Mouse (Mus musculus) adrenal gland, postnatal 4 days (tissue): Measurements from ENCODE around the gene Gm17428. TPM values are rescaled to one million over a fixed set of nuclear protein-coding genes. Genes with fewer than 3 reads are reported as not detected.
"Not testable (repeated sequence)": the region's sequence is repeated elsewhere in the genome, so short reads cannot be mapped to it uniquely, and the experiment has no call there.

Experiments used
- DNase-seq, 2 experiments: peaks; one replicate each; pipeline ENCODE4 v3.0.0; 2021 to 2022; ENCODE audit warnings: low spot score in 2 of 2, mixed read lengths in 2 of 2
- total RNA-seq, 2 experiments: library from RNA; stranded (reverse); gene quantifications; 2 replicates each; pipeline ENCODE4 v1.2.3; 2021

The Gm17428 gene
- total RNA-seq, 2 experiments from 2014 or later = not detected

DNA sequence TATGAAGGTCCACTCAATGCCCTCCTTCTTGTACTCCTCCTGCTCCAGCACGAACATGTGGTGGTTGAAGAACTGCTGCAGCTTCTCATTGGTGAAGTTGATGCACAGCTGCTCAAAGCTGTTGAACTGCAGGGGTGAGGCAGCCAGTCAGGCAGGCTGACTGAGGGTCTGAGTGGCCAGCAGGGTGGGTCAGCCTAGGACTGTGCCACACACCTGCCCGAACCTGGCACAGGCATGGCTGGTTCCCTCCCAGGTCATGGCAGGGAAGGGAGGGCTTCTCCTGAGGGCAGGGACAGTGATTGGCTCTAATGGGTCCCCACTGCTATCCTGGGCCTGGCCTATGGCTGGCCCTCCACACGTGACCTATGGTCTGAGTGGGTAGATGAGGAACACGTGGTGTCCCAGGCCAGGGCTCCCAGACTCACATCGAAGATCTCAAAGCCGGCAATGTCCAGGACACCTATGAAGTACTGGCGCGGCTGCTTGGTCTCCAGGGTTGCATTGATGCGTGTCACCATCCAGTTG is 11.7 kb downstream of the Gm17428 start:
- DNase-seq = not testable (repeated sequence)

DNA sequence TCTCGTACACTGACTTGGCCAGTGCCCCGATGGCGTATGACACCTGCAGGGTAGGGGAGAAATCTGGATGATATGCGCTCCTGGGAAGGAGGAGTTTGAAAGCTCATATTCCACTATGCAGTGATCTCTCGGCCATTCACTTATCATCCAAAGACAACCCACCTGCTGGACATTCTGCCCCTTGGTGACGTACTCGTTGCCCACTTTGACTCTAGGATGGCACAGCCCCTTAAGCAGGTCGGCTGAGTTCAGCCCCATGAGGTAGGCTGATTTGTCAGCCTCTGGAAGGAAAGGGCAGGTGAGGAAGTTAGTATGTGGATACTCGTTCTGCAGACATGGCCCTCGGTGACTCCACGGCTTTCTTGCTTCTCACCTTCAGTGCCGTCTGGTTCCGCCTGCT is 12.1 kb downstream of the Gm17428 start:
- no peak for DNase-seq

DNA sequence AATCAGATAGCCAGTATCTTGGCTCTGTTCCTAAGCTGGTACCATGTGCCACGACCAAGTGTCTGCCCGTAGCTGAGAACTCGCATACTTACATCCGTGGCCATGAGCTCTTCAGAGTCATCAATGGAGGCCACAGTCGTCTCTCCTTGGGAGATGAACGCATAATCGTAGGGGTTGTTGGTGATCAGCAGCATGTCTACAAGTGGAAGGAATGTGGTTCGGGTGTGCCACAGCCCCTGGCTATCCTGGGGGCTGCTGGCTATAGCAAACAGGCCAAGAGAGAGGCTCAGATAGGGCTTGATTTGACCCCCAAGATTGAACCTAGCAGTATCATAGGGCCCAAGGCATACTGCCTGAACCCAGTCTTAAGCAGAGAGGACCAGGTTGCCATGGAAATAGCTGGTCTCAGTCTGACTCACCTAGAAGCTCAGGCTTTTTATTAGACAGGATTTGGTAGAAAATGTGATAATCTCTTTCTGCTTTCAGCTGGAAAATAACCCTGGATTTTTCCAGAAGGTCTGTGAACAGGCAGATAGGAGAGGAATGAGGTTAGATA is 13.2 kb downstream of the Gm17428 start:
- no peak for DNase-seq

DNA sequence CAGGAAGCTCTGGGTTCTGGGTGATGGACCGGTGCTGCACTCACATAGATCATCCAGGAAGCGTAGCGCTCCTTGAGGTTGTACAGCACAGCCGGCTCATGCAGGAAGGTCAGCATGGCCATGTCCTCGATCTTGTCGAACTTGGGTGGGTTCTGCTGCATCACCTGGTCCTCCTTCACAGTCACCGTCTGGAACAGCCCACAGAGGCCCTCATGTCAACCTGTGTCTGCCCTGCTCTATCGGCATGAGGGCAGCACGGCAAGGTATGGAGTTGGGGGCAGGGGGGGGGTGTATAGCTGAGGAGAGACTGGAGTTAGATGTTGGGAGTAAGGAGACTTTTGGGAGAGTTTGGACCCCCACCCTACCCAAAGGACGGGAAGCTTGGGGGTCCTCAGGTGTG is 15.5 kb downstream of the Gm17428 start:
- DNase-seq = no peak

DNA sequence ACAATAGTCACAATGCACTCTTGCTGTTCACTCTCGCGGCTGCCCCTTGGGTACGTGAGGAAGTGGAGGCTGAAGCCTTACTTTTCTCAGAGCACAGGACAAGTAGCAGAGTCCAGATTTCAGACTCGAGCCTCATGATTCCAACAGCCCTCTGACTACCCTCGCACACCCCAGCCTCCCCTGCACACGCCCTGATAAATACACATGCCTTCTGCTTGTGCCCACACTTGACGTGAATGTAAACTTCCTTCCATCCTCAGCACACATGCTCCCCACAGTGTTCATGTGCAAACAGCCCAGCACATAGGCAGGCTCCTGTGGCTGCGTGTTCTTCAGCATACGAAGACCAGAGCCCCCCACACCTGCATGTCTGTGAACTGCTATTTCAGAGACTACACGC is 16.9 kb downstream of the Gm17428 start:
- DNase-seq = no peak

DNA sequence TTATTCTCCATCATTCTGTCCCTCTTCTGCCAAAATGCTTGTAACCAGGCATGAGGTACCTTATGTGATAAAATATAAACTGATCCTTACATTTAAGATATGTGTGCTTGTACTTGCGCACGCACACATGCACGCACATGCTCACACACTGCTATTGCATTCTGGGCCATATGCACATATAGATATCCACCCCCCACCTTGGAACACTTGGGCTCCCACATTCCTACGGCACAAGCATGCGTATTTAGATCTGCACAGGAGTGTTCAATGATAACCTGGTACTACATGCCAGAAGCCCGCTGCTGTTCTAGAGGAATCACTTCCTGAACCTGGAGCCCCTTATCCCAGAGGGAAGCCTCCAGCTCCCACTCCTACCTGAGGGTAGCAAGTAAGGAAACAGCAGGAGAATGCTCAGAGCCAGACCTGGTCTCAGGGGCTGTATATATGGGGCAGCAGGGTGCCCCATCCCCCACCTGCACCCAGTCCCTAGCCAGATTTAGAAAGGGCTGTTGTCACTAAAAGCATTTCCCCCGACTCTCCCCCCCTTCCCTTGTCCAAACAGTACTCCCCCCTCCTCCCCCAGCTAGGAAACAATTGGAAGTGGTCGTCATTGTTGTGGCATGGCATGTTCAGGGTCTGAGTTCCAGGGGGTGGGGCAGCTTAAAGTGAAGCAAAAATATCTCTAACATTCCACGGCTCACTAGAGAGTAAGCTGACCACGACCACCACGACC is 17.6 kb downstream of the Gm17428 start, which contains the start of gene Myh7:
Gene Myh7, minus strand, starts transcription at position 491 of the 733 bp plus-strand sequence.
- no peak for DNase-seq

DNA sequence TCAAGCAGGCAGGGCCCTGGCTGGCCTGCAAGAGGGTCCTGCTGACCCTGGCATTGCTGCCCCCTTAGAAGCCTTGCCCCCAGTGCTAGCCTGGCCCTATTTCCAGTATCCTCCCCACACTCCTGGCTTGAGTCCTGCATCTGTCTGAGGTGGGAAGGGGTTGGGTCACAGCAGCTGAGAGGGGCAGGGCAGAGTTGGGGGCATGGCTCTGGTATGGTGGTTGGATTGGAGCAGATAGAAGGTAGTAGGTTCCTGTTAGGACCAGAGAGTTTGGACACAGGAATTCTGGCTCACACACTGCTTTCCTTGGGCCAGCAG is 18.1 kb downstream of the Gm17428 start:
- no peak for DNase-seq

DNA sequence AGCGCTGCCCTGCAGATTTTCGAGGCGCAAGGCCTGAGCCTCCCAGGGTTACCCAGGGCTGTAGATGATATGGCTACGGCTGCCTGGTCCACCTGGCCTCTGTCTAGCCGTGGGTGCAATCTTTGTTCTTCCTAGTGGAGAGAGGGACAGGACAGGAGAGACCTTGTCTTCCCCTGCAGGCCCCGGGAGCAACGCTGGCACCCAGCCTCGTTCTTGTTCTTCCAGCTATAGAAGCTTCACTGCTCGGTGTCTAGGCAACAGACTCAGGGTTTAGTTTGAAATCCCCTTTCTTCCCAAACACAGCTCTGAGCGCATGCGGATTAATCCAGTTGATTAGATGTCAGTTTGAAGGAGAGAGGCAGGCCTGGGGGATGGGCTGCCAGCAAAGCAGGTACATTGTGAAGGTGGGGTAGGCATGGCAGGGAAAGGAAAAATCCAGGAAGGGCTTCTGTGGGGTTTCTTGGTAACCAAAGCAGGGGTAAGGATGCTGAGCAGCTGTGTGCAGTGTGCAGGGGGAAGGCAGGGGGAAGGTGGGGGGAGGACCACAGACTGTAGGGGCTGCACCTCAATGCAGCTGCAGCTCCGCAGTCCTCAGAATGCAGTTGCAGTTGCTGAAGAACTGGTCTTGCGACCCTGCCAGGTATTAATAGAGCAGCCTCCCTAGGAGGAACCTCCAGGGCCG is 18.9 kb downstream of the Gm17428 start:
- no peak for DNase-seq

DNA sequence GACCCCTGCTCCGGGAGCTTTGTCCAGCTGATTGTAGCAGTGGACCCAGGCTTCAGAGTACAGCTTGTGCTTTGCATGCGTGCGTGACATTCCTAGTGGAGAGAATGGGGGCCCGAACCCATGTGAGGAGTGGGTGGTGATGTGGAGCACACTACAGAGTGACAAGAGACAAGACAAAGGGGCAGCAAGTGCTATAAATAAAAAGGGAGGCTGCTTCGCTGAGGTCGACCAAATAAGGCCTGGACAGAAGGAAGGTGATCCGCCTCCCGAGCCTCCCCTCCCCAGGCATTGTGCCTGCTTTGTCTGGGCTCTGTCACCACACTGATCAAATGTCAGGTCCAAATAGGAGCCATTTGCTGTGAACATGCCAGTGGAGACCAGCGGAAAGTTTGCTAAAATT is 20.1 kb downstream of the Gm17428 start:
- DNase-seq = no peak

DNA sequence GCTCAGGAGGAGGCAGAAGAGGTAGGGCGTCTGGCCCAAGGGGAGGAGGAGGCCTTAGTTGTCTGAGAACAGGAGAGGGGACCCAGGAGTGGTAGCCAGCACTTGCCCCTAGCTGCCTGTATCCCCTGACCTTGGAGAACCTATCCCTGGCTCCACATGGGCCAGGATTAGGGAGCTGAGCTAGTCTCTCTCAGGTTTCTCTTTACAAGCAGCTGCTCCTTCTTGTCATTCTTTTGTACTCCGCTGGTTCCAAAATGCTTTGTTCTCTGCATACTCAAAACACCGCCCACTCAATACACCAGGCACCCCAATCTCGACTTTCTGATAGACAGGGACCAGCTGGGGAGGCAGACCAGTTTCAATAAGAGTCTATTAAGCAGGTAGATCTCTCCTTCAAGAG is 20.6 kb downstream of the Gm17428 start:
- DNase-seq = no peak

DNA sequence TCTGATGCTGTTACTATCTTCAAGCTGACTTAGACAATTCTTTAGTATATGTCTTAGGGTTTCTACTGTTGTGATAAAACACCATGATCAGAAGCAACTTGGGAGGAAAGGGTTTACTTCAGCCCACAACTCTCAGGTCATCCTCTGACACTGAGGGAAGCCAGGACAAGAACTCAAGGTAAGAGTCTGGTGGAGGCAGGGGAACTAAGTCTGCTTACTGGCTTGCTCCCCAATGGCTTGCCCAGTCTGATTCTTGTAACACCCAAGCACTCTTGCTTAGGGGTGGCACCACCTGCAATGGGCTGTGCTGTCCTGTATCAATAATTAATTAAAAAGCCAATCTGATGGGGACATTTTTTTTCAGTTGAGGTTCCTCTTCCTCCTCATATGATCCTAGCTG is 21.9 kb downstream of the Gm17428 start:
- no peak for DNase-seq

DNA sequence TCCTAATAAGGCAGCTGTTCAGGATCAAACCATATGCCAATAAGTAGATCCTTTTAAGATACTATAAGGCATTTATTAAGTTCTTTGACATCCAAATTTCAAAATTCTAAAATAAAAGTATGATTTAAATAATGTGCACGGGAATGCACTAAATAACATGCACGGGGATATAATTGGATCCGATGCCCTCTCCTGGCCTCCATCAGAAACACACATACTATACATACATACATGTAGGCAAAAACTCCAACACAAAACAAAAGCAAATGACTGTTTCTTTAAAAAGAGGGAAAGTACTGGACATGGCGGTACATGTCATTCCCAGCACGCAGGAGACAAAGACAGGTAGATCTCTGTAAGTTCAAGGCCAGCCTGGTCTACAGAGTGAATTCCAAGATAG is 23.1 kb downstream of the Gm17428 start:
- DNase-seq = not testable (repeated sequence)

DNA sequence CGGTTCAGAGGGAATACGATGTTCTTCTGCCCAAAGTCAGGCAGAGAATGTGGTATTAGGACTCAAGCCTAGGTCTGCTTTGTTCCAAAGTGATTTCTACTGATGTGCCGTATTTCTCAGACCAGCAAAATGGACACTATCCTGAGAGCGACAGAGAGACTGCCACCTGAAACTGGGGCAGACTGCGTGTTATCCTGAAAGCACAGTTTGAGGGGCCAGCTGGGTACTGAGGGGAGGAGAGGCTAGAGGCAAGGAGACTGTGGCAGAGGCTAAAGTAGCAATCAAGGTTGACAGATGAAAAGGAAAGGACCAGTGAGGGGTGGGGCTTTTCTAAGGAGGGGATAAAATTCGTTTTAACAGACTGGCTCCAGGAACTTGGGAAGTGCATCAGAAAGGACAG is 24.1 kb downstream of the Gm17428 start:
- DNase-seq = no peak

DNA sequence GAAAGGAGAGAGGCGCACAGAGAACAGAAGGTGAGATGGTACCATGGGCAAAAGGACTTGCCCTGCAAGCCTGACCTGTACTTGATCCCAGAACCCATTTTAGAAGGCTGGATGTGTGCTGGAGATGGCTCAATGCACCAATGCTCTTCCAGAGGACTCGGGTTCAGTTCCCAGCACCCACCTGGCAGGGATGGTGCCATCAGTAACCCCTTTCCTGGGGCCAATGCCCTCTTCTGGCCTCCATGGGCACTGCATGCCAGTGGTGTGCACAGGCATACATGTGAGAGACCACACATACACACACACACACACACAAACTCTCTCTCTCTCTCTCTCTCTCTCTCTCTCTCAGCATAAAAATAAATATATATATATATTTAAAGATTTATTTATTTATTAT is 24.7 kb downstream of the Gm17428 start:
- DNase-seq = no peak

DNA sequence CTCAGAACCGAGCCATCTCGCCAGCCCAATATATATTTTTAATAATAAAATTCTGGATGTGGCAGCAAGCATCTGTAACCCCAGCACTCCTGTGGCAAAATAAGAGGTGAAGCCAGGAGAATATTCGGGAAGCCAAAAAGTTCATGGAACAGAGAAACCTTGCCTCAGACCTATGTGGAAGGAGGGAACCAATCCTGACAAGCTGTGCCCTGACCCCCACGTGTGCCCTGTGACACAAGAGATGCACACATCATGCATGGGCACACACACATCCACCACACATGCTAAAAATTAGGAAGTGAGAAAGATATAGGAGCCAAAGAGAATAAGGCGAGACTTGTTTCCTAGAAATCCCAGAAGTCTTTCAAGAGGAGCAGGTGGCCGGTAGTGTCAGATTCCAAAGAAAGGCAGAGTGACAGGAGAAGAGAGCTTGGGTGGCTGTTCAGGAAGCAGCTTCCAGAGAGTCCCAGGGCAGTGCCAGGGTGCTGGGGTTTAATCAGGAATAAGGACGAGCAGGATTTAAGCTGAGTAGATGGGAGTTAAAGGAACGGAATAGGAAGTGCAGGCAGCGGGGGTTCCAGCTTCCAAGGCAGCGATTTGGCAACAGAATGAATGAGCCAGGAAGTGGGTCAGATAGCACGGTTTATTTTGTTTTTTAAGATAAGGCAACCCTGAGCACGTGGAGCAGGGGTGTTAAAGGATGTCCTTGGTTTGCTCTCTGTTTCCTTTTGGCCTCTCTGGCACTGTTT is 25.4 kb downstream of the Gm17428 start:
- no peak for DNase-seq

DNA sequence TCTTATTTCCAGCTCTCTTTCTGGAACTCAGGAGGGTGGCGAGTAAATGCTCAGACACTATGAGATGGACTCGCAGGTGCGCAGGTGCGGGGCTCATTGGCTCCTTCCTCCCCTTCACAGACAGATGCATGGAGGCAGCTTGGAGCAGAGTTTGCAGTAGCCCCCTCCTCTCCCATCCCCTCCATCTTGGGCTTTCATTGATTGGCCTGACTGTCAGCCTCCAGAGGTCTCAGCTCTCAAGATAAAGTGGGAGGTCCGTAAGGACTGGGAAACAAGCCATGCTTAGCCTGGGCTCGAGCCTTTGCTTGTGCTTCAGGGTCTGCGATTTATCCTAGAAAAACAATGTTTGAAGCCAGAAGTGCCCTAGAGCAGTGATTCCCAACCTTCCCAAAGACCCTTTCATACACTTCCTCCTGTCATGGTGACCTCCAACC is 26.0 kb downstream of the Gm17428 start:
- DNase-seq = no peak

DNA sequence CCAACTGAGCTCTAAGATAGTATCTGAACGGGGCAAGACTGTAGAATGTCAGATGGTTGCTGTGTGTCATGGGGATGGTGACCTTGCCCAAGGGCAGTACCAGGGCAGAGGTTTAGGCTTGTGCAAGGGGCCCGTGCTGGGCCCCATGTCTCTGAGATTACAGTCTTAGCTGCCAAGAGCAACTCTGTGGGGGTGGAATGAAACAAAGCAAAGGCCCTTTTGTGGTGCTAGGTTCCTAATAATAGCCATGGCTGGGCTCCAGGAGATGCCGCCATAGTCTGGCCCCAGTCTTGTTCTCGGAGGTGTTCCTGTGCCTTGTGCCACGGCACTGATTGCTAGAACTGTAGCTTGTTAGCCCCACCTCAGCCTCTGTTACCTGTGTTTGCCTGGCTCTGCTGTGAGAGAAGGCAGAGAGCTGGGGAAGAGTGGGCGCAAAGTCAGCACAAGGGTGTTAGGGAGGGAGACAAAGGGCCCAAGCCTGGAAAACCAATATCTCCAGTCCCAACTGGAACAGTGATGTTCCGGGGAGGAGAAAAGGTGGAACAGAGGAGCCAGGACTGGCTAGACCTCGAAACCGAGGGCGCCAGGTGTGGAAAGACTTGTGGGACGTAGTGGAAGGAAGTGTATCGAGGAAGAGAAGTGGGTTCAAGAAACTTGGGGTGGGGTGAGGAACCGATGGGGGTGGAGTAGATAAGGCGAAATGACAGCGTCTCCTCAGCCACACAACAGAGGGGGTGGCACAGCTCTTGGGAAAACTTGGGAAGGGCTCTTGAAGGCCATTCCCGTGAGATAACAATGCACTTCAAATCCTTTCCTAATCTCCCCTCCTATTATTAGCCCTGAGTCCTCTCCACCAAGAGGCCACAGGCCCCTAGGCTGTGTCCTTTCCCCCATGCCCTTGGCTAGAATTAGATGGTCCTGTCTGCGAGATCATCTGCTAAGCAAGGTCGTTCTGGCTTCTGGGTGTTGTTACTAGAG is 27.4 kb downstream of the Gm17428 start:
- DNase-seq = no peak

DNA sequence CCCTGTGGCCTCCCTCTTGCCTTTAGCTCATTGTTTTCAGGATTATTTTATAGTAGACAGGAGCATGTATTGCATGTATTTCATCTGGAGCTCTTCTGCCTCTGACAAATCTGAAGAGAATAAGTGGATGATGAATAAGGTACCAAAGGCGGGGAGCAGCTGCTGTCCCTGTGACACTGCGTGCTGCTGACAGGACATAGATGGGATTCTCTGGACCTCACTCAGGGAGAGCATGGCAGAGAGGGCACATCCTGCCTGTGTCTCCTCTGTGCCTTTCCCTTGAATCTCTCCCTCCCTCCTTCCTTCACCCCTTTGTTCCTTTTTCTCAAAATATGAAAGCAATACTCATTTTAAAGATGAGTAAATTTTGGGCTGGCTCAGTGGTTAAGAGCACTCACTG is 28.8 kb downstream of the Gm17428 start:
- DNase-seq = no peak

DNA sequence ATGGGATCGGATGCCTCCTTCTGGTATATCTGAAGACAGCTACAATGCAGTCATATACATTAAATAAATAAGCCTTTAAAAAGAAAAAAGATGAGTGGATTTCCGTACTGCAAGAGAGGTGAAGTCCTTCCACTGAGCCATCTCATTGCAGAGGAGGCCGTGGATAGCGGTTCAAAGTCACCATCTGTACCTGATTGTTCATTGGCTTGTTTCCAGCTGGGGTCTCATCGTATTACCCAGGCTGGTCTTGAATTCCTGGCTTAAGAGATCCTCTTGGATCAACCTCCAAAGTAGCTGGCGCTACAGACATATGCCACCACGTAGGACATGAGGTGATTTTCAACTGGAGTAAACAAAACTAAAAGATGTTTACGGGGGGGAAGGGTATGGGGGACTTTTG is 29.2 kb downstream of the Gm17428 start:
- no peak for DNase-seq

DNA sequence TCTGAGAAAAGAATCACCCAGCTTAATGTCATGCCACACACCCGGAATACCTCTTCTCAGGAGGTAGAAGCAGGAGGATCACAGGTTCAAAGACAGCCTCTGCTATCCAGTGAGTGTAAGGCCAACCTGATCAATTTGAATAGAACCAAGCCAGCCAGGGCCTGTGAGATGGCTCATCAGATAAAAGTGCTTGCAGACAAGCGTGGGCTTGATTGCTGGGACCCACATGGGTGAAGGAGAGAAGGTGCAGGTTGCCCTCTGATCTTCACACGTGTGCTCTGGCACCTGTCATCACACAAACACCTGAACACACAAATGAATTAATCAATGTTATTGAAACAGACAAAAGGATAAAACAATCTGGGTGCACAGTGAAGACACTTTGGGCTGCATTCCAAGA is 29.8 kb downstream of the Gm17428 start:
- no peak for DNase-seq
